Mouse (Mus musculus) layer of hippocampus, adult 2 months (tissue): ENCODE measurements at regions not wholly inside any gene's neighbourhood (a gene's known extent, or its start where the extent isn't known, plus 50 kb on each side); places are given as distances from the start of the nearest gene placed in this dataset.

Source experiments
- DNase-seq, 2 experiments: peaks; one replicate each; pipeline ENCODE4 v3.0.0; 2022; ENCODE audit warnings: low spot score in 2 of 2
- H3K27ac ChIP-seq: fragments of 200-600 bp; 2 replicates; pipeline ENCODE4 v1.8.1; 2022
- H3K4me3 ChIP-seq: fragments of 200-600 bp; 2 replicates; pipeline ENCODE4 v1.8.1; 2022; ENCODE audit warnings: mild to moderate bottlenecking
- CTCF ChIP-seq: fragments of 200-600 bp; conservative IDR thresholded peaks from 2 replicates; pipeline ENCODE4 v1.8.1; 2022; ENCODE audit warnings: antibody characterized with exemption, mild to moderate bottlenecking, moderate library complexity

- TF ChIP-seq CTCF = no peak
- Histone ChIP-seq H3K27ac (no peak overlapping the region), H3K4me3 (no peak overlapping the region)
- DNase-seq = no peak
Measured at GRCm38 (mm10) chr1:146185444-146185843, 309.1 kb upstream of the Brinp3 start.

- TF ChIP-seq CTCF = peak; percentile 8; the same call in 1 of the 2 replicates
- no peak for DNase-seq
- Histone ChIP-seq H3K27ac (no peak overlapping the region), H3K4me3 (no peak overlapping the region)
Measured at GRCm38 (mm10) chr1:146211646-146212045, 282.9 kb upstream of the Brinp3 start.

GRCm38 (mm10) chr1:146231487-146232466, 262.8 kb upstream of the Brinp3 start:
- DNase-seq = peak; percentile 63 to 72
- Histone ChIP-seq H3K4me3 (no peak overlapping the region), H3K27ac (peak overlapping the region; percentile 63)
- TF ChIP-seq CTCF = no peak

GRCm38 (mm10) chr1:146260400-146260799, 234.2 kb upstream of the Brinp3 start:
- TF ChIP-seq CTCF = no peak
- DNase-seq = peak; percentile 3 to 11
- Histone ChIP-seq H3K4me3 (no peak overlapping the region), H3K27ac (no peak overlapping the region)

- no peak overlapping the region for H3K27ac ChIP-seq
- no peak for TF ChIP-seq CTCF
- DNase-seq = no peak
- no peak overlapping the region for H3K4me3 ChIP-seq
Measured at GRCm38 (mm10) chr1:146299031-146299430, 195.5 kb upstream of the Brinp3 start.

- DNase-seq = peak; percentile 3 to 16
- H3K4me3 ChIP-seq = no peak overlapping the region
- TF ChIP-seq CTCF = no peak
- H3K27ac ChIP-seq = 0 out of 2 replicates have a peak overlapping the region, but pooled peaks have one; percentile 14
Measured at GRCm38 (mm10) chr1:146312547-146312946, 182.0 kb upstream of the Brinp3 start.

GRCm38 (mm10) chr1:146316172-146317158, 178.1 kb upstream of the Brinp3 start:
- Histone ChIP-seq H3K4me3 (no peak overlapping the region), H3K27ac (no peak overlapping the region)
- no peak for DNase-seq
- no peak for TF ChIP-seq CTCF

- H3K27ac ChIP-seq = no peak overlapping the region
- H3K4me3 ChIP-seq = no peak overlapping the region
- no peak for TF ChIP-seq CTCF
- no peak for DNase-seq
Measured at GRCm38 (mm10) chr1:146322026-146322425, 172.5 kb upstream of the Brinp3 start.

- no peak for TF ChIP-seq CTCF
Measured at GRCm38 (mm10) chr1:146322862-146323261, 171.7 kb upstream of the Brinp3 start.

GRCm38 (mm10) chr1:146337049-146337448, 157.5 kb upstream of the Brinp3 start:
- no peak overlapping the region for H3K4me3 ChIP-seq
- DNase-seq = no peak
- TF ChIP-seq CTCF = no peak
- no peak overlapping the region for H3K27ac ChIP-seq

More at GRCm38 (mm10) chr1:146322862-146323261, 171.7 kb upstream of the Brinp3 start:
- DNase-seq = no peak
- H3K4me3 ChIP-seq = no peak overlapping the region
- H3K27ac ChIP-seq = no peak overlapping the region

GRCm38 (mm10) chr1:146356964-146357363, 137.6 kb upstream of the Brinp3 start:
- no peak for DNase-seq
- no peak overlapping the region for H3K27ac ChIP-seq
- no peak for TF ChIP-seq CTCF
- H3K4me3 ChIP-seq = no peak overlapping the region

- Histone ChIP-seq H3K27ac (no peak overlapping the region), H3K4me3 (no peak overlapping the region)
- DNase-seq = no peak
- no peak for TF ChIP-seq CTCF
Measured at GRCm38 (mm10) chr1:146358301-146358700, 136.3 kb upstream of the Brinp3 start.

- TF ChIP-seq CTCF = no peak
- DNase-seq = no peak
- Histone ChIP-seq H3K27ac (no peak overlapping the region), H3K4me3 (no peak overlapping the region)
Measured at GRCm38 (mm10) chr1:146359632-146360031, 134.9 kb upstream of the Brinp3 start.
